Mouse (Mus musculus) small intestine, adult 2 months (tissue): ENCODE data around the gene Ankrd65.

ENCODE experiments used
- CTCF ChIP-seq: fragments of 200-500 bp; IDR thresholded peaks from 2 replicates; pipeline ENCODE4 v1.5.1; 2012; ENCODE audit warnings: low read depth, mild to moderate bottlenecking, control low read depth, inconsistent platforms, low read length, moderate library complexity, mixed read lengths; ENCODE audit not compliant: insufficient replicate concordance, insufficient read length; ENCODE audit errors: extremely low read depth
- POLR2A ChIP-seq: fragments of 200-500 bp; IDR thresholded peaks from 2 replicates; pipeline ENCODE4 v1.6.1; 2012; ENCODE audit warnings: low read depth, mild to moderate bottlenecking, control low read depth, inconsistent platforms, low read length, moderate library complexity

DNA sequence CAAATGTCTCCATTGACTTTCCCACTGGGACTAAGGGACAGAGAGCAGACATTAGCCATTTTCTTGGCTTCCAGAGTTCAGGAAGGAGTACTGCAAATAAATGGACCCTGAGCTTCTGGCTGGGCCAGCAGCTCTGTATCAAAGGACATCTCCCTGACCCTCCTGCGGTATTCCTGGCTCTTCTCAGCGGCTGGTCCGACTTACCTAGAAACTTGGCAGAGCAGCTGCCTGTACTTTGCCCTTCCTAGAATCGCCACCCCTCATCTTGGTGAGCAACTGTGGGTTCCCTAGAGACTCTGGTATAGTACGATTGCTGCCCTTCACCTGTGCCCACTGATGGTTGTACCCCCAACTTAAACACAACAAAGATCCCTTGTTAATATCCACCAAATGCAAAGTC is 53.0 kb downstream of the Ankrd65 start:
- no peak for TF ChIP-seq POLR2A
- TF ChIP-seq CTCF, result no peak
